Mouse (Mus musculus) limb, embryonic 14.5 days (tissue): ENCODE measurements around the gene Taok1. TPM values are rescaled to one million over a fixed set of nuclear protein-coding genes. Genes with fewer than 3 reads are reported as not detected.

Source experiments
- ATAC-seq: fragments of 200-750 bp; cut with Nextera tagmentation; 2 replicates; pipeline ENCODE4 v1.8.0; 2017; ENCODE audit warnings: low read depth, moderate number of reproducible peaks, moderate TSS enrichment; ENCODE audit not compliant: low FRiP score
- DNase-seq: peaks from one replicate; pipeline ENCODE4 v3.0.0-alpha.2; 2015; ENCODE audit warnings: low spot score
- H3K27ac ChIP-seq: fragments of 300-500 bp; sonication (generic); replicated peaks from 2 replicates; pipeline ENCODE4 v1.5.1; 2014; ENCODE audit warnings: low read depth, mild to moderate bottlenecking, low read length, moderate library complexity, mixed read lengths
- H3K27me3 ChIP-seq: fragments of 300-500 bp; sonication (generic); 2 replicates; pipeline ENCODE4 v1.6.1; 2014; ENCODE audit warnings: low read length, mixed read lengths; ENCODE audit not compliant: control insufficient read depth, insufficient read depth
- H3K36me3 ChIP-seq: fragments of 300-500 bp; sonication (generic); 2 replicates; pipeline ENCODE4 v1.6.1; 2014; ENCODE audit warnings: mild to moderate bottlenecking, low read length, moderate library complexity, mixed read lengths; ENCODE audit not compliant: control insufficient read depth, insufficient read depth
- H3K4me1 ChIP-seq: fragments of 300-500 bp; sonication (generic); 2 replicates; pipeline ENCODE4 v1.6.1; 2014; ENCODE audit warnings: antibody characterized with exemption, low read length, mixed read lengths; ENCODE audit not compliant: control insufficient read depth, insufficient read depth
- H3K4me2 ChIP-seq: fragments of 300-500 bp; sonication (generic); replicated peaks from 2 replicates; pipeline ENCODE4 v1.6.1; 2014; ENCODE audit warnings: low read depth, mild to moderate bottlenecking, low read length, moderate library complexity; ENCODE audit not compliant: severe bottlenecking
- H3K4me3 ChIP-seq: fragments of 300-500 bp; sonication (generic); replicated peaks from 2 replicates; pipeline ENCODE4 v1.5.1; 2014; ENCODE audit warnings: low read length
- H3K9ac ChIP-seq: fragments of 300-500 bp; sonication (generic); 2 replicates; pipeline ENCODE4 v1.6.1; 2014; ENCODE audit warnings: mild to moderate bottlenecking, low read depth, low read length, moderate library complexity; ENCODE audit not compliant: severe bottlenecking
- H3K9me3 ChIP-seq: fragments of 300-500 bp; sonication (generic); 2 replicates; pipeline ENCODE4 v1.6.1; 2016; ENCODE audit warnings: low read length; ENCODE audit not compliant: control insufficient read depth
- POLR2A ChIP-seq: fragments of 200-500 bp; IDR thresholded peaks from 2 replicates; pipeline ENCODE4 v1.8.0; 2012; ENCODE audit warnings: inconsistent platforms, mild to moderate bottlenecking, moderate library complexity, borderline replicate concordance; ENCODE audit not compliant: insufficient read depth, insufficient read length; ENCODE audit errors: extremely low read depth
- WGBS: fragments of 180-500 bp; shearing (Covaris S2); extraction: QIAGEN DNeasy Blood & Tissue Kit; methylation state at CpG from one replicate; pipeline ENCODE4 v1.1.7; 2014; 5-methylcytosine and 5-hydroxymethylcytosine counted together
- polyA plus RNA-seq, 2 experiments: library from polyadenylated mRNA; depleted of rRNA in 1 of 2; stranded (reverse) in 1 of 2; unstranded in 1 of 2; fragments of >200 nt; fragmentation: Nextera tagmentation in 1 of 2; extraction: Ambion mirVana in 1 of 2; gene quantifications; 2 replicates each; pipeline versions ENCODE4 v1.2.1 to v1.2.3; 2012 to 2014

Gene Taok1
- polyA plus RNA-seq, 2 experiments, result 11.8 to 19.2 TPM

- Histone ChIP-seq H3K4me1 (peaks cover 6% of the 10 kb centered on the region), H3K27me3 (no peaks in the 10 kb centered on the region), H3K27ac (no peak overlapping the region), H3K36me3 (peaks cover 77% of the 10 kb centered on the region), H3K9ac (no peak overlapping the region), H3K4me3 (no peak overlapping the region), H3K4me2 (no peak overlapping the region), H3K9me3 (no peaks in the 10 kb centered on the region)
- DNase-seq, result no peak
- 91% methylated on average over 4 of the region's 4 CpGs for WGBS
- no peak for TF ChIP-seq POLR2A
- ATAC-seq, result no peak
Measured at GRCm38 (mm10) chr11:77501971-77502370, 105.6 kb downstream of the Taok1 start.

GRCm38 (mm10) chr11:77501392-77501791, 106.2 kb downstream of the Taok1 start:
- no peaks in the 10 kb centered on the region for H3K27me3 ChIP-seq
- DNase-seq (peak; percentile 80), ATAC-seq (peak; percentile 43; the same call in 1 of the 2 replicates)
- WGBS, result 28% methylated on average over 4 of the region's 5 CpGs
- H3K27ac ChIP-seq, result no peak overlapping the region
- TF ChIP-seq POLR2A, result no peak
- H3K4me1 ChIP-seq, result peaks cover 8% of the 10 kb centered on the region
- peaks cover 71% of the 10 kb centered on the region for H3K36me3 ChIP-seq
- no peaks in the 10 kb centered on the region for H3K9me3 ChIP-seq
- H3K4me2 ChIP-seq, result no peak overlapping the region
- no peak overlapping the region for H3K9ac ChIP-seq
- no peak overlapping the region for H3K4me3 ChIP-seq

- 79% methylated on average over 16 of the region's 17 CpGs for WGBS
- no peaks in the 10 kb centered on the region for H3K9me3 ChIP-seq
- no peak for ATAC-seq
- H3K4me2 ChIP-seq, result no peak overlapping the region
- H3K9ac ChIP-seq, result no peak overlapping the region
- no peak for DNase-seq
- H3K36me3 ChIP-seq, result peaks cover 64% of the 10 kb centered on the region
- H3K27me3 ChIP-seq, result no peaks in the 10 kb centered on the region
- H3K4me3 ChIP-seq, result no peak overlapping the region
- TF ChIP-seq POLR2A, result no peak
- no peak overlapping the region for H3K27ac ChIP-seq
- peaks cover 11% of the 10 kb centered on the region for H3K4me1 ChIP-seq
Measured at GRCm38 (mm10) chr11:77500361-77501325, 107.0 kb downstream of the Taok1 start.

DNA sequence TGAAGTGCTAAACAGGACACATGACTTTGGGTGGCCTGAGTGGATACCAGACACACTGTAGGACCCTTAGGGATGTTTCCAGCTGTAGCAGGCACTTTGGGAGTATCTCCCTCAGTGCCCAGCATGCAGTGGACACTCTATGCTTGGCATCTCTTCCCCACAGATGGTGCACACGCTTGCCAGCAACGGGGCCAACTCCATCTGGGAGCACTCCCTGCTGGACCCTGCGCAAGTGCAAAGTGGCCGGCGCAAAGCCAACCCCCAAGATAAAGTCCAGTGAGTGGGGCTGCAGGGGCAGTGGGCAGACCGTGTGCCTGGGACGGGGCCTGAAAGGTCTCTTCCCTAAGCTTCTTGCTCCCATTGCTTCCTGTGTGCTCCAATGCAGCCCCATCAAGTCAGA, 108.3 kb downstream of the Taok1 start:
- no peak overlapping the region for H3K27ac ChIP-seq
- no peak overlapping the region for H3K4me2 ChIP-seq
- H3K9me3 ChIP-seq, result no peaks in the 10 kb centered on the region
- H3K36me3 ChIP-seq, result peaks cover 51% of the 10 kb centered on the region
- H3K27me3 ChIP-seq, result no peaks in the 10 kb centered on the region
- peaks cover 21% of the 10 kb centered on the region for H3K4me1 ChIP-seq
- ATAC-seq, result no peak
- H3K9ac ChIP-seq, result no peak overlapping the region
- WGBS, result 88% methylated on average over 7 of the region's 7 CpGs
- H3K4me3 ChIP-seq, result no peak overlapping the region
- no peak for TF ChIP-seq POLR2A
- DNase-seq, result no peak

- H3K27me3 ChIP-seq, result no peaks in the 10 kb centered on the region
- no peak overlapping the region for H3K27ac ChIP-seq
- ATAC-seq (no peak), DNase-seq (no peak)
- peak overlapping the region; percentile 28; the same call in 1 of the 2 replicates for H3K9ac ChIP-seq
- peaks cover 25% of the 10 kb centered on the region for H3K4me1 ChIP-seq
- H3K4me3 ChIP-seq, result no peak overlapping the region
- peaks cover 42% of the 10 kb centered on the region for H3K36me3 ChIP-seq
- no peak for TF ChIP-seq POLR2A
- H3K4me2 ChIP-seq, result no peak overlapping the region
- H3K9me3 ChIP-seq, result no peaks in the 10 kb centered on the region
- WGBS, result 76% methylated on average over 12 of the region's 12 CpGs
Measured at GRCm38 (mm10) chr11:77498261-77499139, 109.1 kb downstream of the Taok1 start.
